Mouse (Mus musculus) layer of hippocampus, postnatal 25 days (tissue): ENCODE measurements around the gene Ssty2. TPM values are rescaled to one million over a fixed set of nuclear protein-coding genes. Genes with fewer than 3 reads are reported as not detected.
"Not testable (repeated sequence)": the region's sequence is repeated elsewhere in the genome, so short reads cannot be mapped to it uniquely, and the experiment has no call there.

Experiments
- DNase-seq, 2 experiments: peaks; one replicate each; pipeline ENCODE4 v3.0.0; 2022; ENCODE audit warnings: mixed read lengths in 2 of 2, low spot score in 1 of 2; ENCODE audit errors: extremely low spot score in 1 of 2
- total RNA-seq, 2 experiments: library from RNA; stranded (reverse); gene quantifications; 2 replicates each; pipeline ENCODE4 v1.2.3; 2021

Gene Ssty2
- total RNA-seq, result not detected

GRCm38 (mm10) chrY:67047972-67048371 is at the start of gene Ssty2:
Ssty2 (minus strand) TSS chrY:67048072.
- DNase-seq, result not testable (repeated sequence)
